Mouse (Mus musculus) olfactory bulb, adult 2 months (tissue): ENCODE results near the gene Shank2. TPM values are rescaled to one million over a fixed set of nuclear protein-coding genes. Genes with fewer than 3 reads are reported as not detected.

Source experiments
- H3K27ac ChIP-seq: fragments of 200-500 bp; 2 replicates; pipeline ENCODE4 v1.5.1; 2012; ENCODE audit warnings: low read depth, low read length; ENCODE audit not compliant: insufficient read depth
- H3K4me1 ChIP-seq: fragments of 200-500 bp; 2 replicates; pipeline ENCODE4 v1.6.1; 2012; ENCODE audit warnings: low read length; ENCODE audit not compliant: control insufficient read depth, insufficient read depth
- H3K4me3 ChIP-seq: fragments of 200-500 bp; 2 replicates; pipeline ENCODE4 v1.5.1; 2012; ENCODE audit warnings: mild to moderate bottlenecking, low read depth, low read length, moderate library complexity; ENCODE audit not compliant: insufficient read depth
- CTCF ChIP-seq: fragments of 200-500 bp; IDR thresholded peaks from 2 replicates; pipeline ENCODE4 v1.5.1; 2012; ENCODE audit warnings: low read depth, mild to moderate bottlenecking, low read length, moderate library complexity; ENCODE audit not compliant: insufficient read depth
- POLR2A ChIP-seq: fragments of 200-500 bp; IDR thresholded peaks from 2 replicates; pipeline ENCODE4 v1.6.1; 2012; ENCODE audit warnings: mild to moderate bottlenecking, low read depth, low read length, moderate library complexity; ENCODE audit not compliant: insufficient read depth
- WGBS: fragments of 180-500 bp; shearing (Covaris S2); methylation state at CpG from one replicate; pipeline ENCODE4 v1.1.7; 2018; 5-methylcytosine and 5-hydroxymethylcytosine counted together
- polyA plus RNA-seq: library from polyadenylated mRNA; stranded (reverse); fragments of >200 nt; gene quantifications from 2 replicates; pipeline ENCODE4 v1.2.4, GENCODE M21; 2012; ENCODE audit warnings: low replicate concordance; ENCODE audit not compliant: missing spikeins, insufficient read depth, insufficient read length

The Shank2 gene
- polyA plus RNA-seq, 1 experiment: 53.3 TPM

- TF ChIP-seq POLR2A: no peak
- no peak for TF ChIP-seq CTCF
- 1% methylated on average over 31 of the region's 31 CpGs for WGBS
- Histone ChIP-seq H3K4me3 (peak overlapping the region; percentile 69), H3K27ac (no peak overlapping the region), H3K4me1 (peaks cover 11% of the 10 kb centered on the region)
These were observed 468.3 kb downstream of the Shank2 start for GRCm38 (mm10) chr7:144469908-144470544.

- peak within 1 kb of the TSS; percentile 69 for H3K4me3 ChIP-seq
- H3K27ac ChIP-seq: peak within 1 kb of the TSS; percentile 55
- peaks cover 11% of the 10 kb centered on the region for H3K4me1 ChIP-seq
- WGBS: 2% methylated on average over 30 of the region's 30 CpGs
- peak; percentile 76 for TF ChIP-seq POLR2A
- no peak for TF ChIP-seq CTCF
These were observed 468.9 kb downstream of the Shank2 start, which contains the start of gene Cttn for GRCm38 (mm10) chr7:144470545-144471059. Gene Cttn (minus strand): TSS chr7:144471009.

GRCm38 (mm10) chr7:144471103-144471502 lies 469.4 kb downstream of the Shank2 start:
- Histone ChIP-seq H3K4me1 (peaks cover 11% of the 10 kb centered on the region), H3K4me3 (no peak overlapping the region), H3K27ac (peak overlapping the region; percentile 55)
- 53% methylated on average over 2 of the region's 2 CpGs for WGBS
- no peak for TF ChIP-seq POLR2A
- no peak for TF ChIP-seq CTCF

- TF ChIP-seq CTCF (no peak), POLR2A (no peak)
- H3K4me3 ChIP-seq: no peak overlapping the region
- no peak overlapping the region for H3K27ac ChIP-seq
- H3K4me1 ChIP-seq: peaks cover 10% of the 10 kb centered on the region
- 73% methylated on average over 4 of the region's 4 CpGs for WGBS
These were observed 471.8 kb downstream of the Shank2 start for GRCm38 (mm10) chr7:144473486-144473885.

Other genes with a start within 250 kb of the Shank2 start
- not detected in 2 replicates for gene Osbpl5, start 244.9 kb upstream of the Shank2 start, polyA plus RNA-seq
- gene Mrgprg, start 234.9 kb upstream of the Shank2 start, polyA plus RNA-seq: not detected in 2 replicates
- gene Mrgpre, start 217.4 kb upstream of the Shank2 start, polyA plus RNA-seq: not detected in 2 replicates
- gene Nadsyn1, start 179.1 kb upstream of the Shank2 start, polyA plus RNA-seq: not detected in 2 replicates
- gene Dhcr7, start 178.8 kb upstream of the Shank2 start, polyA plus RNA-seq: not detected in 2 replicates
- not detected in 2 replicates for gene Gm498, start 135.1 kb upstream of the Shank2 start, polyA plus RNA-seq